Mouse (Mus musculus) liver, postnatal 0 days (tissue): Measurements from ENCODE around the gene Pbx3. TPM values are rescaled to one million over a fixed set of nuclear protein-coding genes. Genes with fewer than 3 reads are reported as not detected.

Source experiments
- ATAC-seq: fragments of 200-750 bp; cut with Nextera tagmentation; 2 replicates; pipeline ENCODE4 v1.8.0; 2017; ENCODE audit warnings: mild to moderate bottlenecking, moderate library complexity
- DNase-seq: peaks from one replicate; pipeline ENCODE4 v3.0.0-alpha.2; 2016
- H3K27ac ChIP-seq: fragments of 300-500 bp; sonication (generic); 2 replicates; pipeline ENCODE4 v1.5.1; 2014; ENCODE audit warnings: antibody characterized with exemption, moderate library complexity, mild to moderate bottlenecking, low read depth
- H3K27me3 ChIP-seq: fragments of 300-500 bp; sonication (generic); 2 replicates; pipeline ENCODE4 v1.6.1; 2014; ENCODE audit warnings: low read length, control low read depth, mixed read lengths; ENCODE audit not compliant: insufficient read depth
- H3K36me3 ChIP-seq: fragments of 300-500 bp; sonication (generic); replicated peaks from 2 replicates; pipeline ENCODE4 v1.6.1; 2014; ENCODE audit warnings: mild to moderate bottlenecking, control low read depth, low read length, moderate library complexity, mixed read lengths; ENCODE audit not compliant: insufficient read depth
- H3K4me1 ChIP-seq: fragments of 300-500 bp; sonication (generic); 2 replicates; pipeline ENCODE4 v1.6.1; 2014; ENCODE audit warnings: antibody characterized with exemption, mild to moderate bottlenecking, control low read depth; ENCODE audit not compliant: insufficient read depth
- H3K4me2 ChIP-seq: fragments of 300-500 bp; sonication (generic); 2 replicates; pipeline ENCODE4 v1.6.1; 2014; ENCODE audit warnings: low read depth, mild to moderate bottlenecking, low read length, moderate library complexity, mixed read lengths
- H3K4me3 ChIP-seq: fragments of 300-500 bp; sonication (generic); 2 replicates; pipeline ENCODE4 v1.5.1; 2014; ENCODE audit warnings: low read depth, low read length
- H3K9ac ChIP-seq: fragments of 300-500 bp; sonication (generic); replicated peaks from 2 replicates; pipeline ENCODE4 v1.6.1; 2014; ENCODE audit warnings: mild to moderate bottlenecking, moderate library complexity
- H3K9me3 ChIP-seq: fragments of 300-500 bp; sonication (generic); 2 replicates; pipeline ENCODE4 v1.6.1; 2016; ENCODE audit warnings: mild to moderate bottlenecking, control low read depth, low read length, mixed read lengths
- CTCF ChIP-seq: sonication (generic); IDR thresholded peaks from 2 replicates; pipeline ENCODE4 v1.5.1; 2016; ENCODE audit warnings: antibody characterized with exemption, low read depth
- EP300 ChIP-seq: IDR thresholded peaks from 2 replicates; pipeline ENCODE4 v1.6.1; 2016; ENCODE audit warnings: antibody characterized with exemption, low read depth, mild to moderate bottlenecking
- WGBS: fragments of 180-500 bp; shearing (Covaris S2); extraction: QIAGEN DNeasy Blood & Tissue Kit; methylation state at CpG from one replicate; pipeline ENCODE4 v1.1.7; 2014; ENCODE audit not compliant: insufficient replicate concordance; 5-methylcytosine and 5-hydroxymethylcytosine counted together
- polyA plus RNA-seq: library from polyadenylated mRNA; unstranded; fragments of >200 nt; fragmentation: Nextera tagmentation; extraction: Ambion mirVana; gene quantifications from 2 replicates; pipeline ENCODE4 v1.2.1, GENCODE M21; 2015

The Pbx3 gene
- polyA plus RNA-seq, 1 experiment from 2014 or later: 3.1 TPM

DNA sequence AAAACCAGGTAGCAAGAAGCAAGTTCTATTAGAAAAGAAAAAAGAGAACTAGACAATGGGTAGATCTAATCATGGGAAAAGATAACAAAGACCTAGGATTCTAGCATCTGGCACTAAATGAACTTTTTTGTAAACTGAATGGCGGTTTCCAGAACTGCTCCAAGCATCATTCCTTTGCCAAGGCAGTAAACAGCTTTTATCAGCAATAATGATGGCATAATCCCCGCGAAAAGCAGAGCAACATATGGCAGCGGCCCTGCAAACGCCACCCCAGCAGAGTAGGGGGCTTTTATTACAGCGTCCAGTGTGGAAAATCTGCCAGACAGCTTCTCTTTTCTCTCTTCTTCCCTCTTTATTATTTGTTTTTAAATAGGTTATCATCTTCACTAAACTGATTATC is 93.2 kb downstream of the Pbx3 start:
- no peak for TF ChIP-seq CTCF
- TF ChIP-seq EP300: no peak
- no peak overlapping the region for H3K9ac ChIP-seq
- no peaks in the 10 kb centered on the region for H3K36me3 ChIP-seq
- no peak overlapping the region for H3K4me2 ChIP-seq
- ATAC-seq (no peak), DNase-seq (no peak)
- WGBS: 78% methylated on average over 6 of the region's 6 CpGs
- H3K9me3 ChIP-seq: no peaks in the 10 kb centered on the region
- H3K27me3 ChIP-seq: no peaks in the 10 kb centered on the region
- H3K4me3 ChIP-seq: no peak overlapping the region
- H3K4me1 ChIP-seq: no peaks in the 10 kb centered on the region
- H3K27ac ChIP-seq: no peak overlapping the region

DNA sequence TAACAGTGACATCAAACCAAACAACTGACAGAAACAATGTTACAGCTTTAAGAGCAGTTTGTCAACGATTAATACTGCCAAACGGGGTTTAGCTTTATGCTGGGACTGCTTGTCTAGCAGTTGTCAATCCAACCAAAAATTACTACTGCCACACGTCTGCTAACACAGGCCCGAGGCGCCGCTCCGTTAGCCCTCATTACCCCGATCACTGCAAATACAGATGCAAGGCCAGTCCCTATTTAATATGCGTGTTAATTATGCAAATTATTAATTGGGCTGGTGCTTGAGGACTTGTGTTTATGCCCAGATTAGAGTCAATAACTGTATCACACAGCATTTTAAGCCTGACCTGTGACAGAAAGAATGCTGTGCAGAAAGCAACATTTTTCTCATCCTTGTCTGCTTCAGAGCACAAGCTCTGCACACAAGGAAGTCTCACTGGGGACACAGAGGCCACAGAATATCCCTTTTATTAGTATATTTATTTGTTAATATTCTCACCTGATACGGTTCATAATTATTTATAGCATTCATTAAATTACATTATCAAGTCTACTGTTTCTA is 97.2 kb downstream of the Pbx3 start:
- Histone ChIP-seq H3K4me2 (no peak overlapping the region), H3K9me3 (no peaks in the 10 kb centered on the region), H3K9ac (no peak overlapping the region), H3K36me3 (no peaks in the 10 kb centered on the region), H3K27ac (no peak overlapping the region), H3K27me3 (no peaks in the 10 kb centered on the region), H3K4me3 (no peak overlapping the region), H3K4me1 (no peaks in the 10 kb centered on the region)
- no peak for ATAC-seq
- 85% methylated on average over 10 of the region's 10 CpGs for WGBS
- no peak for TF ChIP-seq EP300
- no peak for TF ChIP-seq CTCF
- no peak for DNase-seq

GRCm38 (mm10) chr2:34262046-34262445 is 110.9 kb downstream of the Pbx3 start:
- Histone ChIP-seq H3K4me3 (no peak overlapping the region), H3K27ac (no peak overlapping the region), H3K9me3 (no peaks in the 10 kb centered on the region), H3K9ac (no peak overlapping the region), H3K36me3 (no peaks in the 10 kb centered on the region), H3K27me3 (no peaks in the 10 kb centered on the region), H3K4me1 (no peaks in the 10 kb centered on the region), H3K4me2 (no peak overlapping the region)
- no peak for ATAC-seq
- DNase-seq: no peak
- TF ChIP-seq CTCF (no peak), EP300 (no peak)

GRCm38 (mm10) chr2:34260653-34261076 is 112.3 kb downstream of the Pbx3 start:
- no peak overlapping the region for H3K4me2 ChIP-seq
- H3K27me3 ChIP-seq: no peaks in the 10 kb centered on the region
- no peaks in the 10 kb centered on the region for H3K9me3 ChIP-seq
- DNase-seq (no peak), ATAC-seq (no peak)
- TF ChIP-seq EP300: no peak
- TF ChIP-seq CTCF: no peak
- no peak overlapping the region for H3K27ac ChIP-seq
- no peak overlapping the region for H3K9ac ChIP-seq
- H3K4me1 ChIP-seq: no peaks in the 10 kb centered on the region
- no peak overlapping the region for H3K4me3 ChIP-seq
- H3K36me3 ChIP-seq: no peaks in the 10 kb centered on the region
- WGBS: 85% methylated on average over 4 of the region's 4 CpGs

DNA sequence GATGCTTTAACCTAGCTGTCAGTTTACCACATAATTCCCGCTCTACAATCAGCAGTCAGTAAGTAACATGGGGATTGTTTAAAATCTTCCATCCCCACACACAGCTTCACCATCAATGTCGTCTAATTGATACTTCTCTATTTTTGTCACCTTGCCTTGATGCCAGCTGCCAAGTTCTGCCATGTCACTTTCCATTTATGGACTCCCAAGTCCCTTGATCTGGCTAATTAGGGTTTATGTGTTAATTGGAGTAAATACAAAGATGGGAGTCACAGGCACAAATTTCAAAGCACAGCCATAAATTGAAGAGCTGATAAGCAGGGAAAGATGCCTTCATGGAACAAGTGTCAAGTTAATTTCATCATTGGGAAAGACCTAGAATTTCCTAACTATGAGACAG is 114.7 kb downstream of the Pbx3 start:
- no peaks in the 10 kb centered on the region for H3K4me1 ChIP-seq
- H3K4me2 ChIP-seq: no peak overlapping the region
- no peak overlapping the region for H3K4me3 ChIP-seq
- no peaks in the 10 kb centered on the region for H3K27me3 ChIP-seq
- H3K27ac ChIP-seq: no peak overlapping the region
- DNase-seq: no peak
- H3K9me3 ChIP-seq: no peaks in the 10 kb centered on the region
- 74% methylated on average over 2 of the region's 2 CpGs for WGBS
- H3K36me3 ChIP-seq: no peaks in the 10 kb centered on the region
- ATAC-seq: no peak
- no peak overlapping the region for H3K9ac ChIP-seq
- TF ChIP-seq EP300: no peak
- no peak for TF ChIP-seq CTCF

DNA sequence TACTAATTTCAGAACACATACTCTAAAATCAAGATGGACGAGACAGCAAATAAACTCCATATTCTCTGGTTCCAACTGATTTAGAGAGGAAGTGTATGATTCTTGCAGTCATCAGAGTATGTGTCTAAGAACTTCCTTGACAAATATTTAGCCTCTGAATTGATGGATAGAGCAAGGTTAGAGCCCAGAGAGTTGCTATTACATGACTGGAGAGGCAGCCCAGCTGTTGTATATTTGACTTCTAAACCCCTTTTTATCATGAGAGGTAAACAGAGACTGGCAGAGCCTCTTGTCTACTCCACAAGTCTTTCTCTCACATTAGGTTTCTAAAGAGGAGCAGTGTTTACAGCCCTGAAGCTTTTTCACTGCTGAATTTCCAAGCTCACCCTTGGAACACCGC is 115.3 kb downstream of the Pbx3 start:
- no peaks in the 10 kb centered on the region for H3K36me3 ChIP-seq
- no peaks in the 10 kb centered on the region for H3K9me3 ChIP-seq
- 70% methylated on average over 2 of the region's 2 CpGs for WGBS
- no peak overlapping the region for H3K4me3 ChIP-seq
- H3K27ac ChIP-seq: no peak overlapping the region
- no peak overlapping the region for H3K9ac ChIP-seq
- TF ChIP-seq CTCF: no peak
- no peak for TF ChIP-seq EP300
- no peaks in the 10 kb centered on the region for H3K4me1 ChIP-seq
- H3K27me3 ChIP-seq: no peaks in the 10 kb centered on the region
- ATAC-seq (no peak), DNase-seq (no peak)
- no peak overlapping the region for H3K4me2 ChIP-seq

GRCm38 (mm10) chr2:34256000-34256553 is 116.9 kb downstream of the Pbx3 start:
- 84% methylated on average over 6 of the region's 6 CpGs for WGBS
- Histone ChIP-seq H3K27ac (no peak overlapping the region), H3K9me3 (no peaks in the 10 kb centered on the region), H3K9ac (no peak overlapping the region), H3K4me2 (no peak overlapping the region), H3K4me1 (0 out of 2 replicates have a peak, but pooled peaks cover 2% of the 10 kb centered on the region), H3K27me3 (no peaks in the 10 kb centered on the region), H3K4me3 (no peak overlapping the region), H3K36me3 (no peaks in the 10 kb centered on the region)
- TF ChIP-seq CTCF (no peak), EP300 (no peak)
- ATAC-seq (no peak), DNase-seq (no peak)
